Mouse (Mus musculus) liver, postnatal 0 days (tissue): ENCODE measurements around the gene Tenm1.

Experiments
- CTCF ChIP-seq: sonication (generic); IDR thresholded peaks from 2 replicates; pipeline ENCODE4 v1.5.1; 2016; ENCODE audit warnings: antibody characterized with exemption, low read depth
- EP300 ChIP-seq: IDR thresholded peaks from 2 replicates; pipeline ENCODE4 v1.6.1; 2016; ENCODE audit warnings: antibody characterized with exemption, low read depth, mild to moderate bottlenecking

DNA sequence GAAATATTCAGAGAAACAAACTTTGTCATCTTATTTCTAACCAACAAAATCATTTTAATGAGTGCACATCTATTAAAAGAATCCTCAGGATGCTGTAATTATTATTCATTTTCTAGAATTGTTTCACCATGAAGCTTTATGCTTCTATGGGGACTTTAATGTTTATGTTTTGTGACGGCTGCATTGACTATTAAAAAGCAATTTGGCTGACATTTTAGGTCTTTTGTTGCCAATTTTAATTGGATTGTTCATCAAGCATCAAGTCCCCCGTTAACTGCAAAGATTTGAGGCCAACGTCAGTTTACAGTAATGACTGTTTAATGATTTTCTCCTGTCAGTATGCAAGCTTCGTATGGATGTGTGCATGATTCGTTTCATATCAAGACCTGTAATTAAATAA, 461.3 kb downstream of the Tenm1 start:
- TF ChIP-seq CTCF (no peak), EP300 (no peak)
